In genomic region chr9:98819481-98819880, GRCm38 (mm10) we compare ENCODE assay signal across 35 mouse cellular contexts. TPM values are rescaled to one million over a fixed set of nuclear protein-coding genes. Genes with fewer than 3 reads are reported as not detected.
DNase-seq lines count a peak whose midpoint lies in the region; ATAC-seq lines count a peak whose summit lies in the region.
"Had no signal": no experiment of that assay in that cellular context is flagged by ENCODE, and none has a peak within 500 bp of the region (broad histone marks: within the 10 kb centered on the region; RNA-seq: fewer than 3 reads in every experiment).

No protein-coding gene starts in this region.

- no peak overlapping the region for H3K4me3 ChIP-seq in lung, embryonic 15.5 days
- H3K4me3 ChIP-seq: embryonic facial prominence, embryonic 15.5 days; heart, embryonic 15.5 days; hindbrain, embryonic 12.5 days; kidney, embryonic 15.5 days; midbrain, embryonic 13.5 days; myocyte; neural tube, embryonic 13.5 days had no signal

- WGBS in lung, embryonic 15.5 days = 73% methylated on average over 2 of the region's 2 CpGs

- H3K4me2 ChIP-seq in lung, embryonic 15.5 days = no peak overlapping the region
- H3K4me2 ChIP-seq: embryonic facial prominence, embryonic 15.5 days; heart, embryonic 15.5 days; hindbrain, embryonic 12.5 days; kidney, embryonic 15.5 days; midbrain, embryonic 13.5 days; neural tube, embryonic 13.5 days had no signal

- no peaks in the 10 kb centered on the region for H3K4me1 ChIP-seq in lung, embryonic 15.5 days
- H3K4me1 ChIP-seq: embryonic facial prominence, embryonic 15.5 days; heart, embryonic 15.5 days; hindbrain, embryonic 12.5 days; midbrain, embryonic 13.5 days; neural tube, embryonic 13.5 days had no signal

- H3K36me3 ChIP-seq in lung, embryonic 15.5 days = no peaks in the 10 kb centered on the region
- H3K36me3 ChIP-seq: embryonic facial prominence, embryonic 15.5 days; G1E; heart, embryonic 15.5 days; hindbrain, embryonic 12.5 days; kidney, embryonic 15.5 days; midbrain, embryonic 13.5 days; neural tube, embryonic 13.5 days had no signal

- H3K9ac ChIP-seq in lung, embryonic 15.5 days = no peak overlapping the region
- H3K9ac ChIP-seq: embryonic facial prominence, embryonic 15.5 days; heart, embryonic 15.5 days; hindbrain, embryonic 12.5 days; kidney, embryonic 15.5 days; liver, embryonic 14.5 days; midbrain, embryonic 13.5 days; neural tube, embryonic 13.5 days had no signal

- no peaks in the 10 kb centered on the region for H3K27me3 ChIP-seq in lung, embryonic 15.5 days
- H3K27me3 ChIP-seq: embryonic facial prominence, embryonic 15.5 days; heart, embryonic 15.5 days; hindbrain, embryonic 12.5 days; kidney, embryonic 15.5 days; midbrain, embryonic 13.5 days; neural tube, embryonic 13.5 days had no signal

- intact Hi-C loops in heart, postnatal 14 days (cut with DNase I) = loop anchor here (10.0 kb wide), 1 partner anchor 205 kb away; no protein-coding TSS in a partner anchor
- intact Hi-C loops in heart, postnatal 25 days (cut with DNase I) = no loop called here

- peak; percentile 46; the same call in 1 of the 2 replicates for ATAC-seq in lung, embryonic 15.5 days (ENCODE audit: borderline replicate concordance, extremely low read depth, low FRiP score, low TSS enrichment)
- no peak for ATAC-seq in monocyte, adult 5-6 weeks (replicated peaks; ENCODE audit: insufficient number of reproducible peaks, low FRiP score, low TSS enrichment, poor library complexity, severe bottlenecking)
- ATAC-seq: forebrain, embryonic 14.5 days; intestine, postnatal 0 days; midbrain, embryonic 13.5 days; Patski had no signal

- H3K27ac ChIP-seq in lung, embryonic 15.5 days = no peak overlapping the region
- H3K27ac ChIP-seq: embryonic facial prominence, embryonic 15.5 days; heart, embryonic 15.5 days; hindbrain, embryonic 12.5 days; kidney, embryonic 15.5 days; liver, embryonic 14.5 days; midbrain, embryonic 13.5 days; neural tube, embryonic 13.5 days had no signal

- H3K9me3 ChIP-seq in lung, embryonic 15.5 days = no peaks in the 10 kb centered on the region
- H3K9me3 ChIP-seq: embryonic facial prominence, embryonic 15.5 days; heart, embryonic 15.5 days; hindbrain, embryonic 12.5 days; kidney, embryonic 15.5 days had no signal

- peak; percentile 7 to 34 for DNase-seq in heart, postnatal 14 days
- DNase-seq in heart, postnatal 25 days (ENCODE audit: low spot score) = no peak
- DNase-seq in lung, adult 18-20 months = peak; percentile 8 to 23
- DNase-seq in lung, postnatal 36 days = peak; percentile 60
- no peak for DNase-seq in thymus, postnatal 25 days
- DNase-seq: adrenal gland, adult 2 months; B cell, adult 2 months; cerebellum, adult 11 months; cerebellum, adult 9-11 months; retina, postnatal 1 day; right cerebral cortex, postnatal 25 days had no signal

RNA-seq across cellular contexts. Expression of gene Prr23a1, which starts 22.8 kb away (rescaled TPM):
- total RNA-seq in heart, postnatal 14 days (2021) = not detected
- total RNA-seq in heart, postnatal 25 days (2021) = not detected
- not detected in 2 replicates for polyA plus RNA-seq in lung, embryonic 15.5 days (2015; fragmentation: Nextera tagmentation; extraction: Ambion mirVana)
- total RNA-seq in monocyte, adult 5-6 weeks (2017) = not detected in 3 replicates
- total RNA-seq: adrenal gland, adult 2 months; adrenal gland, postnatal 4 days; CH12.LX; common myeloid progenitor, adult 5-6 weeks; G1E; gastrocnemius, adult 8-10 months; left cerebral cortex, adult 18-20 months; left cerebral cortex, postnatal 25 days; megakaryocyte, adult 5-6 weeks had no signal
- polyA plus RNA-seq: adrenal gland, adult 2 months; embryonic facial prominence, embryonic 15.5 days; G1E; gonadal fat pad, adult 2 months; heart, embryonic 15.5 days; hindbrain, embryonic 12.5 days; intestine, postnatal 0 days; kidney, embryonic 15.5 days; limb, embryonic 14.5 days; liver, embryonic 14.5 days; midbrain, embryonic 13.5 days; myocyte; neural tube, embryonic 13.5 days; Patski; spleen, adult 2 months had no signal

RNA-seq across cellular contexts. Expression of gene Prr23a2, which starts 36.8 kb away (rescaled TPM):
- not detected for total RNA-seq in heart, postnatal 14 days (2021)
- not detected for total RNA-seq in heart, postnatal 25 days (2021)
- not detected in 2 replicates for polyA plus RNA-seq in lung, embryonic 15.5 days (2015; fragmentation: Nextera tagmentation; extraction: Ambion mirVana)
- not detected in 3 replicates for total RNA-seq in monocyte, adult 5-6 weeks (2017)
- total RNA-seq: adrenal gland, adult 2 months; adrenal gland, postnatal 4 days; CH12.LX; common myeloid progenitor, adult 5-6 weeks; G1E; gastrocnemius, adult 8-10 months; left cerebral cortex, adult 18-20 months; left cerebral cortex, postnatal 25 days; megakaryocyte, adult 5-6 weeks had no signal
- polyA plus RNA-seq: adrenal gland, adult 2 months; embryonic facial prominence, embryonic 15.5 days; forebrain, embryonic 14.5 days; G1E; gonadal fat pad, adult 2 months; heart, embryonic 15.5 days; hindbrain, embryonic 12.5 days; intestine, postnatal 0 days; kidney, embryonic 15.5 days; limb, embryonic 14.5 days; liver, embryonic 14.5 days; midbrain, embryonic 13.5 days; myocyte; neural tube, embryonic 13.5 days; Patski; spleen, adult 2 months had no signal

RNA-seq across cellular contexts. Expression of gene Prr23a3, which starts 45.1 kb away (rescaled TPM):
- not detected for total RNA-seq in heart, postnatal 14 days (2021)
- not detected for total RNA-seq in heart, postnatal 25 days (2021)
- polyA plus RNA-seq in lung, embryonic 15.5 days (2015; fragmentation: Nextera tagmentation; extraction: Ambion mirVana) = not detected in 2 replicates
- total RNA-seq in monocyte, adult 5-6 weeks (2017) = not detected in 3 replicates
- total RNA-seq: adrenal gland, adult 2 months; adrenal gland, postnatal 4 days; CH12.LX; common myeloid progenitor, adult 5-6 weeks; gastrocnemius, adult 8-10 months; left cerebral cortex, adult 18-20 months; left cerebral cortex, postnatal 25 days; megakaryocyte, adult 5-6 weeks had no signal
- polyA plus RNA-seq: adrenal gland, adult 2 months; forebrain, embryonic 14.5 days; G1E; gonadal fat pad, adult 2 months; heart, embryonic 15.5 days; hindbrain, embryonic 12.5 days; intestine, postnatal 0 days; kidney, embryonic 15.5 days; limb, embryonic 14.5 days; liver, embryonic 14.5 days; myocyte; neural tube, embryonic 13.5 days; Patski; spleen, adult 2 months had no signal

Comparison
In these comparisons a context has a peak if more than half of its experiments do, and no peak if none do; other contexts are left out.
1. DNase-seq: peak in heart, postnatal 14 days (2 of 2), lung, adult 18-20 months (2 of 2) and lung, postnatal 36 days (single experiment); none in heart, postnatal 25 days (single experiment) and thymus, postnatal 25 days (single experiment).